Mouse (Mus musculus) MEL (cell line): ENCODE results near the gene Aldoc. TPM values are rescaled to one million over a fixed set of nuclear protein-coding genes. Genes with fewer than 3 reads are reported as not detected.
A peak's percentile ranks its signal among the peaks of the same experiment; 100 is the strongest.

Source experiments
- DNase-seq: peaks from one replicate; pipeline ENCODE4 v3.0.0; 2011; ENCODE audit warnings: low read depth, low spot score
- H3K27ac ChIP-seq: 2 replicates; pipeline ENCODE4 v1.5.1; 2012; ENCODE audit warnings: low read depth, mild to moderate bottlenecking, control low read depth, low read length, moderate library complexity; ENCODE audit not compliant: control insufficient read depth
- H3K27me3 ChIP-seq, 2 experiments: fragments of 150-350 bp in 1 of 2; sonication (generic) in 1 of 2; 2 replicates each; pipeline ENCODE4 v1.6.1; 2012; ENCODE audit warnings: low read length in 2 of 2, mild to moderate bottlenecking in 2 of 2, improper control_type of control experiment in 1 of 2, moderate library complexity in 1 of 2; ENCODE audit not compliant: insufficient read depth in 2 of 2, control insufficient read depth in 1 of 2
- H3K36me3 ChIP-seq, 2 experiments: 2 replicates each; pipeline ENCODE4 v1.6.1; 2012 to 2014; ENCODE audit warnings: low read length in 2 of 2, improper control_type of control experiment in 1 of 2, inconsistent platforms in 1 of 2, mild to moderate bottlenecking in 1 of 2; ENCODE audit not compliant: insufficient read depth in 2 of 2, control insufficient read depth in 1 of 2
- H3K4me1 ChIP-seq, 2 experiments: fragments of 150-350 bp in 1 of 2; sonication (generic) in 1 of 2; 2 replicates each; pipeline ENCODE4 v1.6.1; 2012; ENCODE audit warnings: low read length in 2 of 2, improper control_type of control experiment in 1 of 2, mild to moderate bottlenecking in 1 of 2; ENCODE audit not compliant: insufficient read depth in 2 of 2, control insufficient read depth in 1 of 2
- H3K4me3 ChIP-seq, 2 experiments: fragments of 150-350 bp in 1 of 2; sonication (generic) in 1 of 2; 2 replicates each; pipeline ENCODE4 v1.5.1; 2012; ENCODE audit warnings: low read depth in 2 of 2, low read length in 2 of 2, mild to moderate bottlenecking in 2 of 2, moderate library complexity in 2 of 2, control low read depth in 1 of 2, improper control_type of control experiment in 1 of 2; ENCODE audit not compliant: control insufficient read depth in 1 of 2, insufficient read depth in 1 of 2
- H3K79me2 ChIP-seq: 2 replicates; pipeline ENCODE4 v1.6.1; 2012; ENCODE audit warnings: mild to moderate bottlenecking, low read length, moderate library complexity; ENCODE audit not compliant: control insufficient read depth, poor library complexity, insufficient read depth
- H3K9ac ChIP-seq: 2 replicates; pipeline ENCODE4 v1.6.1; 2012; ENCODE audit warnings: low read depth, mild to moderate bottlenecking, control low read depth, low read length, moderate library complexity; ENCODE audit not compliant: control insufficient read depth, poor library complexity, severe bottlenecking
- H3K9me3 ChIP-seq: fragments of 150-350 bp; sonication (generic); replicated peaks from 2 replicates; pipeline ENCODE4 v1.6.1; 2012; ENCODE audit warnings: mild to moderate bottlenecking, low read length, improper control_type of control experiment, moderate library complexity; ENCODE audit not compliant: insufficient read depth
- E2F4 ChIP-seq: IDR thresholded peaks from 2 replicates; pipeline ENCODE4 v1.6.1; 2011; ENCODE audit warnings: low read depth, low read length, improper control_type of control experiment, borderline replicate concordance
- ELF1 ChIP-seq: IDR thresholded peaks from 2 replicates; pipeline ENCODE4 v1.6.1; 2014; ENCODE audit warnings: low read depth, mild to moderate bottlenecking, inconsistent platforms, low read length, improper control_type of control experiment, moderate library complexity
- EP300 ChIP-seq, 2 experiments: IDR thresholded peaks; 2 replicates each; pipeline ENCODE4 v1.6.1; 2011; ENCODE audit warnings: improper control_type of control experiment in 2 of 2, low read length in 2 of 2, low read depth in 1 of 2, mild to moderate bottlenecking in 1 of 2
- ETS1 ChIP-seq: IDR thresholded peaks from 2 replicates; pipeline ENCODE4 v1.6.1; 2012; ENCODE audit warnings: low read depth, mild to moderate bottlenecking, inconsistent platforms, low read length, improper control_type of control experiment, moderate library complexity
- GABPA ChIP-seq: IDR thresholded peaks from 2 replicates; pipeline ENCODE4 v1.6.1; 2012; ENCODE audit warnings: low read depth, mild to moderate bottlenecking, inconsistent platforms, low read length, improper control_type of control experiment, moderate library complexity
- HCFC1 ChIP-seq: IDR thresholded peaks from 2 replicates; pipeline ENCODE4 v1.6.1; 2012; ENCODE audit warnings: low read depth, mild to moderate bottlenecking, inconsistent platforms, low read length, improper control_type of control experiment, moderate library complexity
- KAT2A ChIP-seq: conservative IDR thresholded peaks from 2 replicates; pipeline ENCODE4 v1.6.1; 2012; ENCODE audit warnings: low read depth, low read length, improper control_type of control experiment, inconsistent platforms
- MAX ChIP-seq: IDR thresholded peaks from 2 replicates; pipeline ENCODE4 v1.6.1; 2011; ENCODE audit warnings: low read length, improper control_type of control experiment
- MEF2A ChIP-seq: IDR thresholded peaks from 2 replicates; pipeline ENCODE4 v1.6.1; 2014; ENCODE audit warnings: low read depth, mild to moderate bottlenecking, inconsistent platforms, low read length, improper control_type of control experiment; ENCODE audit not compliant: poor library complexity, insufficient replicate concordance, severe bottlenecking; ENCODE audit errors: extremely low read depth
- MXI1 ChIP-seq: IDR thresholded peaks from 2 replicates; pipeline ENCODE4 v1.6.1; 2011; ENCODE audit warnings: mild to moderate bottlenecking, low read depth, low read length, improper control_type of control experiment
- MYC ChIP-seq: IDR thresholded peaks from 2 replicates; pipeline ENCODE4 v1.6.1; 2011; ENCODE audit warnings: low read depth, mild to moderate bottlenecking, low read length, improper control_type of control experiment, moderate library complexity
- NELFE ChIP-seq: IDR thresholded peaks from 2 replicates; pipeline ENCODE4 v1.6.1; 2011; ENCODE audit warnings: low read depth, low read length, improper control_type of control experiment
- NRF1 ChIP-seq: IDR thresholded peaks from 2 replicates; pipeline ENCODE4 v1.6.1; 2014; ENCODE audit warnings: low read depth, mild to moderate bottlenecking, inconsistent platforms, low read length, improper control_type of control experiment, moderate library complexity; ENCODE audit not compliant: poor library complexity, insufficient read depth, severe bottlenecking
- POLR2A ChIP-seq, 2 experiments: IDR thresholded peaks; 2 replicates each; pipeline ENCODE4 v1.6.1; 2011 to 2012; ENCODE audit warnings: low read length in 2 of 2, mild to moderate bottlenecking in 2 of 2, control low read depth in 1 of 2, improper control_type of control experiment in 1 of 2, low read depth in 1 of 2, moderate library complexity in 1 of 2; ENCODE audit not compliant: control insufficient read depth in 1 of 2, insufficient read depth in 1 of 2, poor library complexity in 1 of 2
- POLR2AphosphoS2 ChIP-seq: IDR thresholded peaks from 2 replicates; pipeline ENCODE4 v1.6.1; 2011; ENCODE audit warnings: low read length, improper control_type of control experiment
- POLR2AphosphoS5 ChIP-seq: IDR thresholded peaks from 2 replicates; pipeline ENCODE4 v1.6.1; 2012; ENCODE audit warnings: low read depth, borderline replicate concordance, mild to moderate bottlenecking, inconsistent platforms, low read length, moderate library complexity, mixed read lengths
- RAD21 ChIP-seq: IDR thresholded peaks from 2 replicates; pipeline ENCODE4 v1.6.1; 2011; ENCODE audit warnings: mild to moderate bottlenecking, low read depth, low read length, improper control_type of control experiment
- RCOR1 ChIP-seq: IDR thresholded peaks from 2 replicates; pipeline ENCODE4 v1.6.1; 2012; ENCODE audit warnings: low read depth, mild to moderate bottlenecking, inconsistent platforms, low read length, improper control_type of control experiment
- SIN3A ChIP-seq: IDR thresholded peaks from 2 replicates; pipeline ENCODE4 v1.6.1; 2012; ENCODE audit warnings: low read length, improper control_type of control experiment, inconsistent platforms
- SMC3 ChIP-seq: IDR thresholded peaks from 2 replicates; pipeline ENCODE4 v1.6.1; 2011; ENCODE audit warnings: low read depth, low read length, improper control_type of control experiment
- TAL1 ChIP-seq: IDR thresholded peaks from 2 replicates; pipeline ENCODE4 v1.6.1; 2012; ENCODE audit warnings: mild to moderate bottlenecking, inconsistent platforms, low read length, moderate library complexity, mixed read lengths
- TBP ChIP-seq: IDR thresholded peaks from 2 replicates; pipeline ENCODE4 v1.8.0; 2011; ENCODE audit warnings: low read depth, low read length, improper control_type of control experiment
- TCF12 ChIP-seq: IDR thresholded peaks from 2 replicates; pipeline ENCODE4 v1.6.1; 2014; ENCODE audit warnings: low read depth, mild to moderate bottlenecking, inconsistent platforms, low read length, improper control_type of control experiment, moderate library complexity
- UBTF ChIP-seq: IDR thresholded peaks from 2 replicates; pipeline ENCODE4 v1.6.1; 2012; ENCODE audit warnings: low read depth, mild to moderate bottlenecking, inconsistent platforms, low read length, improper control_type of control experiment, moderate library complexity, borderline replicate concordance; ENCODE audit not compliant: insufficient read depth
- USF1 ChIP-seq: IDR thresholded peaks from 2 replicates; pipeline ENCODE4 v1.6.1; 2014; ENCODE audit warnings: low read depth, mild to moderate bottlenecking, inconsistent platforms, low read length, improper control_type of control experiment, moderate library complexity
- ZC3H11A ChIP-seq: IDR thresholded peaks from 2 replicates; pipeline ENCODE4 v1.6.1; 2012; ENCODE audit warnings: low read depth, mild to moderate bottlenecking, inconsistent platforms, low read length, improper control_type of control experiment
- ZKSCAN1 ChIP-seq: IDR thresholded peaks from 2 replicates; pipeline ENCODE4 v1.6.1; 2012; ENCODE audit warnings: low read depth, mild to moderate bottlenecking, inconsistent platforms, low read length, improper control_type of control experiment, moderate library complexity
- ZMIZ1 ChIP-seq: IDR thresholded peaks from 2 replicates; pipeline ENCODE4 v1.6.1; 2012; ENCODE audit warnings: low read depth, mild to moderate bottlenecking, inconsistent platforms, low read length, improper control_type of control experiment, moderate library complexity
- polyA plus RNA-seq, 2 experiments: library from polyadenylated mRNA; stranded (reverse) in 1 of 2; unstranded in 1 of 2; fragments of >175 nt in 1 of 2; fragments of >200 nt in 1 of 2; gene quantifications; 2 replicates each; pipeline versions ENCODE4 v1.2.1 to v1.2.4; 2012; ENCODE audit warnings: low replicate concordance in 2 of 2, low read depth in 1 of 2; ENCODE audit not compliant: insufficient read length in 2 of 2, insufficient read depth in 1 of 2, missing spikeins in 1 of 2
- total RNA-seq: library from RNA; depleted of rRNA; stranded (reverse); fragments of 300-350 nt; gene quantifications from 2 replicates; pipeline ENCODE4 v1.2.3, GENCODE M21; 2012

The Aldoc gene
- total and polyA plus RNA-seq, 3 experiments, result 3.0 to 8.1 TPM; not detected in 1

DNA sequence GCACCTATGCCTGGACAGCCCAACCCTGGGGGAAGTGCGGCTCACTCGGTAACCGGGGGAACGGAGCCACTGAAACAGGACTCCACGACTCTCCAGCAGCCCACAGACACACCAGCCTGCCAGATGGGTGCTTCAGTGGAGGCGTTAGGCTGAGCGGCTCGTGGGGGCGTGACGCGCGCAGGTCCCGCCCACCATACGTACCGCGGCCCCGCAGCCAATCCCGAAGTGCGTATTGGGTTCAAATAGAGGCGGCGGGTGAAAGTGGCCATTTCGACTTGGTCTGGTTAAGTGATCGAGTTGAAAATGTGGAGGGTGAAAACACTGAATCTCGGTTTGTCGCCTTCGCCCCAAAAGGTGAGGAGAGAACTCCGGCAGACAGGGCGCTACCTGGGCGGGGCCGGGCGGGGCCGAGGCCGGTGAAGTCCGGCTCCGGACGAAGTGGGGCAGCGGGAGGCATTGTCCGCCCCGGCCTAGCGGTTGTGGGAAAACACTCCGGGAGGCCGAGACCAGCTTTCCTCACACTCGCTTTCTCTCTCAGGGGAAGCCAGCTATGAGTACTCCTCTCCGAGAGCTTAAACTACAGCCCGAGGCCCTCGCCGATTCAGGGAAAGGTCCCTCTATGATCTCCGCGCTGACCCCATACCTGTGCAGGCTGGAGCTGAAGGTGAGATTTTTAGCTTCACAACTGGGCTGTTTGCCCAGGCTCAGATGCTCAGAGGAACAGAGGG, 21.2 kb upstream of the Aldoc start, which contains the start of gene Spag5:
TSS of gene Spag5 (plus strand) at position 173 of the 728 bp plus-strand sequence.
- H3K4me3 ChIP-seq, result peak within 1 kb of the TSS; percentile 79 to 87
- H3K4me1 ChIP-seq, result peaks cover 15% of the 10 kb centered on the region in 2 experiments; a peak in 3 of 4 replicates
- peak; percentile 98 for DNase-seq
- peak within 1 kb of the TSS; percentile 87 for H3K9ac ChIP-seq
- peak; percentile 98 for TF ChIP-seq NELFE
- TF ChIP-seq NRF1, result peak; percentile 67
- no peak for TF ChIP-seq ZKSCAN1
- peak; percentile 45; the same call in 1 of the 2 replicates for TF ChIP-seq MYC
- no peak for TF ChIP-seq TAL1
- TF ChIP-seq UBTF, result peak; percentile 35; the same call in 1 of the 2 replicates
- TF ChIP-seq ZMIZ1, result peak; percentile 97
- peak; percentile 26; the same call in 1 of the 2 replicates for TF ChIP-seq MEF2A
- no peak for TF ChIP-seq ETS1
- TF ChIP-seq POLR2AphosphoS5, result peak; percentile 76; the same call in 1 of the 2 replicates
- TF ChIP-seq MAX, result no peak
- TF ChIP-seq USF1, result peak; percentile 68
- TF ChIP-seq KAT2A, result no peak; the same call in 1 of the 2 replicates
- peak; percentile 87; the same call in 1 of the 2 replicates for TF ChIP-seq E2F4
- TF ChIP-seq GABPA, result no peak
- TF ChIP-seq MXI1, result peak; percentile 93
- no peak for TF ChIP-seq SMC3
- no peak for TF ChIP-seq EP300 (IDR thresholded peaks at IDR 0.05; ENCODE audit: low read depth in 1 of 2, low read length in 2 of 2)
- TF ChIP-seq RCOR1, result peak; percentile 1; the same call in 1 of the 2 replicates
- peak; percentile 97 to 99 for TF ChIP-seq POLR2A (IDR thresholded peaks at IDR 0.05; ENCODE audit: control insufficient read depth in 1 of 2, insufficient read depth in 1 of 2, low read depth in 1 of 2, low read length in 2 of 2, poor library complexity in 1 of 2)
- peak; percentile 93 for TF ChIP-seq SIN3A
- peak; percentile 97 for TF ChIP-seq TBP
- TF ChIP-seq POLR2AphosphoS2, result peak; percentile 99
- TF ChIP-seq RAD21, result no peak
- TF ChIP-seq ELF1, result peak; percentile 48; the same call in 1 of the 2 replicates
- TF ChIP-seq ZC3H11A, result no peak
- TF ChIP-seq HCFC1, result peak; percentile 58
- peak; percentile 82 for TF ChIP-seq TCF12
- H3K27me3 ChIP-seq, result no peaks in the 10 kb centered on the region
- H3K9me3 ChIP-seq, result no peaks in the 10 kb centered on the region
- peaks cover 30 to 45% of the 10 kb centered on the region in 2 experiments for H3K36me3 ChIP-seq
- H3K27ac ChIP-seq, result peak within 1 kb of the TSS; percentile 91
- peaks cover 32% of the 10 kb centered on the region for H3K79me2 ChIP-seq
